Mouse (Mus musculus) stomach, embryonic 15.5 days (tissue): Measurements from ENCODE around the gene Cd300lg. TPM values are rescaled to one million over a fixed set of nuclear protein-coding genes. Genes with fewer than 3 reads are reported as not detected.

Experiments used
- polyA plus RNA-seq: library from polyadenylated mRNA; unstranded; fragments of >200 nt; fragmentation: Nextera tagmentation; extraction: Ambion mirVana; gene quantifications from 2 replicates; pipeline ENCODE4 v1.2.1, GENCODE M21; 2015

Cd300lg gene
- polyA plus RNA-seq, 1 experiment from 2014 or later, result 2.2 TPM

Other genes starting within 250 kb of the Cd300lg start
- 5.0 and 5.3 TPM in 2 replicates for gene Meox1, start 147.1 kb upstream of the Cd300lg start, polyA plus RNA-seq
- 0.08 and 0.10 TPM in 2 replicates for gene Sost, start 74.5 kb upstream of the Cd300lg start, polyA plus RNA-seq
- not detected in 2 replicates for gene Cfap97d1, start 57.2 kb upstream of the Cd300lg start, polyA plus RNA-seq
- gene Dusp3, start 54.5 kb upstream of the Cd300lg start, polyA plus RNA-seq, result 22.5 and 25.0 TPM in 2 replicates
- 7.2 and 9.0 TPM in 2 replicates for gene Mpp3, start 13.0 kb upstream of the Cd300lg start, polyA plus RNA-seq
- gene Mpp2, start 47.0 kb downstream of the Cd300lg start, polyA plus RNA-seq, result 6.8 and 8.8 TPM in 2 replicates
- gene Ppy, start 59.8 kb downstream of the Cd300lg start, polyA plus RNA-seq, result 4.8 and 7.6 TPM in 2 replicates
- gene Pyy, start 66.3 kb downstream of the Cd300lg start, polyA plus RNA-seq, result 65.1 and 89.6 TPM in 2 replicates
- 6.2 and 6.5 TPM in 2 replicates for gene Nags, start 104.0 kb downstream of the Cd300lg start, polyA plus RNA-seq
- 28.0 and 28.3 TPM in 2 replicates for gene Tmem101, start 114.9 kb downstream of the Cd300lg start, polyA plus RNA-seq
- 110 and 112 TPM in 2 replicates for gene Lsm12, start 143.8 kb downstream of the Cd300lg start, polyA plus RNA-seq
- gene G6pc3, start 148.1 kb downstream of the Cd300lg start, polyA plus RNA-seq, result 29.6 and 32.1 TPM in 2 replicates
- 68.7 and 71.3 TPM in 2 replicates for gene Hdac5, start 188.7 kb downstream of the Cd300lg start, polyA plus RNA-seq
- gene BC030867, start 207.4 kb downstream of the Cd300lg start, polyA plus RNA-seq, result 11.4 and 11.7 TPM in 2 replicates
- gene Asb16, start 227.2 kb downstream of the Cd300lg start, polyA plus RNA-seq, result 0.09 TPM in 1 of 2 replicates, not detected in the other
- 47.8 and 51.9 TPM in 2 replicates for gene Tmub2, start 243.4 kb downstream of the Cd300lg start, polyA plus RNA-seq